Mouse (Mus musculus) CH12.LX (cell line): Measurements from ENCODE around the gene Ifitm1.
"Not testable (repeated sequence)": the region's sequence is repeated elsewhere in the genome, so short reads cannot be mapped to it uniquely, and the experiment has no call there.

Experiments
- CHD2 ChIP-seq: IDR thresholded peaks from 2 replicates; pipeline ENCODE4 v1.6.1; 2011; ENCODE audit warnings: low read length, improper control_type of control experiment
- CTCF ChIP-seq, 2 experiments: IDR thresholded peaks in 1 of 2; conservative IDR thresholded peaks in 1 of 2; 2 replicates each; pipeline ENCODE4 v1.5.1; 2011 to 2012; ENCODE audit warnings: low read depth in 2 of 2, low read length in 2 of 2, improper control_type of control experiment in 1 of 2, inconsistent platforms in 1 of 2, mild to moderate bottlenecking in 1 of 2, moderate library complexity in 1 of 2
- JUND ChIP-seq: conservative IDR thresholded peaks from 2 replicates; pipeline ENCODE4 v1.6.1; 2011; ENCODE audit warnings: low read depth, low read length, improper control_type of control experiment
- MAX ChIP-seq: IDR thresholded peaks from 2 replicates; pipeline ENCODE4 v1.6.1; 2011; ENCODE audit warnings: low read length, improper control_type of control experiment
- MEF2A ChIP-seq: IDR thresholded peaks from 2 replicates; pipeline ENCODE4 v1.6.1; 2014; ENCODE audit warnings: low read depth, mild to moderate bottlenecking, inconsistent platforms, low read length, improper control_type of control experiment, borderline replicate concordance
- POLR2A ChIP-seq: IDR thresholded peaks from 2 replicates; pipeline ENCODE4 v1.6.1; 2011; ENCODE audit warnings: low read depth, mild to moderate bottlenecking, improper control_type of control experiment, low read length
- POLR2AphosphoS2 ChIP-seq: IDR thresholded peaks from 2 replicates; pipeline ENCODE4 v1.6.1; 2011; ENCODE audit warnings: low read depth, low read length, improper control_type of control experiment
- RAD21 ChIP-seq: IDR thresholded peaks from 2 replicates; pipeline ENCODE4 v1.6.1; 2011; ENCODE audit warnings: low read depth, mild to moderate bottlenecking, low read length, improper control_type of control experiment, moderate library complexity
- SMC3 ChIP-seq: IDR thresholded peaks from 2 replicates; pipeline ENCODE4 v1.6.1; 2011; ENCODE audit warnings: low read depth, low read length, improper control_type of control experiment
- USF1 ChIP-seq: IDR thresholded peaks from 2 replicates; pipeline ENCODE4 v1.6.1; 2014; ENCODE audit warnings: low read depth, mild to moderate bottlenecking, inconsistent platforms, low read length, improper control_type of control experiment
- ZC3H11A ChIP-seq: IDR thresholded peaks from 2 replicates; pipeline ENCODE4 v1.6.1; 2012; ENCODE audit warnings: low read depth, mild to moderate bottlenecking, inconsistent platforms, low read length, improper control_type of control experiment

GRCm38 (mm10) chr7:141017824-141018223 lies 50.8 kb downstream of the Ifitm1 start, which contains the start of gene Ifitm6:
- TF ChIP-seq CHD2; RAD21; ZC3H11A; MAX; CTCF (conservative IDR thresholded peaks at IDR 0.05 in 1 of 2, IDR thresholded peaks at IDR 0.05 in 1 of 2; ENCODE audit: low read depth in 2 of 2, low read length in 2 of 2); USF1; SMC3; POLR2AphosphoS2; MEF2A; POLR2A; JUND: not testable (repeated sequence)
